Mouse (Mus musculus): Measurements from ENCODE around the gene Slc9a4.
A peak's percentile ranks its signal among the peaks of the same experiment; 100 is the strongest.
"Not testable (repeated sequence)": the region's sequence is repeated elsewhere in the genome, so short reads cannot be mapped to it uniquely, and the experiment has no call there.

The Slc9a4 gene

GRCm38 (mm10) chr1:40650803-40651497 lies 71.1 kb downstream of the Slc9a4 start:
- DNase-seq (ENCODE audit: low spot score in 2 of 2) = no peak

- DNase-seq (ENCODE audit: low spot score in 2 of 2) = no peak
Measured at GRCm38 (mm10) chr1:40657035-40657434, 77.2 kb downstream of the Slc9a4 start.

GRCm38 (mm10) chr1:40657978-40658496 lies 78.2 kb downstream of the Slc9a4 start:
- DNase-seq (ENCODE audit: low spot score in 2 of 2) = peak; percentile 14 to 67

- DNase-seq (ENCODE audit: low spot score in 2 of 2) = no peak
Measured at GRCm38 (mm10) chr1:40659017-40659416, 79.1 kb downstream of the Slc9a4 start.

GRCm38 (mm10) chr1:40659496-40659895 lies 79.6 kb downstream of the Slc9a4 start:
- no peak for DNase-seq (ENCODE audit: low spot score in 2 of 2)

GRCm38 (mm10) chr1:40660838-40661237 lies 81.0 kb downstream of the Slc9a4 start:
- no peak for DNase-seq (ENCODE audit: low spot score in 2 of 2)

- DNase-seq (ENCODE audit: low spot score in 2 of 2) = no peak
Measured at GRCm38 (mm10) chr1:40665401-40666370, 85.8 kb downstream of the Slc9a4 start.

- DNase-seq (ENCODE audit: low spot score in 2 of 2) = not testable (repeated sequence)
Measured at GRCm38 (mm10) chr1:40667442-40667841, 87.6 kb downstream of the Slc9a4 start.

GRCm38 (mm10) chr1:40670025-40670424 lies 90.1 kb downstream of the Slc9a4 start:
- no peak for DNase-seq (ENCODE audit: low spot score in 2 of 2)

- no peak for DNase-seq (ENCODE audit: low spot score in 2 of 2)
Measured at GRCm38 (mm10) chr1:40671490-40671889, 91.6 kb downstream of the Slc9a4 start.

GRCm38 (mm10) chr1:40677306-40677705 lies 97.4 kb downstream of the Slc9a4 start:
- DNase-seq (ENCODE audit: low spot score in 2 of 2) = no peak

Measured in spleen, postnatal 4 days (tissue).